Mouse (Mus musculus) monocyte, adult 2 months (primary cell): ENCODE results near the gene Mrpl24.

ENCODE experiments used
- DNase-seq, 2 experiments: peaks; one replicate each; pipeline ENCODE4 v3.0.0; 2022; ENCODE audit warnings: low spot score in 2 of 2, low read depth in 1 of 2

The Mrpl24 gene

DNA sequence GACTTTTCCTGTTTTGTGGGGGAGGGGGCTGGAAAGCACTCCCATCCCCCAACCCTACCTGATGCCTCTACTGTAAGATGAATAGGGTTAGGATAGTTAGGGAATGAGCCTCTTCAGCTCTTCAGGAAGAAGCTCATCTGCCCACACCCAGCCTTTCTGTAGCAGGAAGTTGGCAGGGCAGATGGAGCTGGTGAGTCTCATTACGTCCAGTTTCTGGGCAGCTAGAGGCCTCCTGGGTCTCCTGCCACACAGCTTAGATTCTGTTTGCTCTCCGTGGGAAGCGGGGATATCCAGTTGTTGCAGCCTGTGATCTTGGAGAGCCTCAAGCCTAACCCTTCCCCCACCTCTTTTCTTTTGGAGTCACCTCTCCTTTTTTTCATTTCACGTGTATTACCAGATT is 9.4 kb upstream of the Mrpl24 start:
- DNase-seq, result no peak

- DNase-seq, result peak in 1 of 2 experiments; percentile 52
These were observed 8.6 kb upstream of the Mrpl24 start for GRCm38 (mm10) chr3:87910573-87911141.

DNA sequence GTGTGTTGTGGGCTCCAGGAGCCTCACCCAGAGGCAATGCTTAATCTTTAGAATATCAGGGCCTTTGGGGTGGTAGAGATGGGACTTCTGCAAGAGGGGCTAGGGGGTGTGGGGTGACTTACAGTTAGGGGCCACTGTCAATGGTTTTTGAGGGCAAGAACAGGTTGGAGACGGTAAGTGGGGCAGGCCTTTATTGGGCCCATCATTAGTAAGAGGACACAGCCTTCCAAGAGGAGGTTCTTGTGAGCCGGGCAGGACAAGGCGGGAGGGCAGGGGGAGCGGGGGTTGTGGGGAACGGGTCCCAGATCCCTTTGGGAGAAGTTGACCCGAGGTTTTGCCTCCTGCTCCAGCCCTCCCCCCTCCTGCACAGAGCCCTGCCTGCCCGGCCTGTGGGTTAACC is 5.8 kb upstream of the Mrpl24 start:
- DNase-seq, result no peak

DNA sequence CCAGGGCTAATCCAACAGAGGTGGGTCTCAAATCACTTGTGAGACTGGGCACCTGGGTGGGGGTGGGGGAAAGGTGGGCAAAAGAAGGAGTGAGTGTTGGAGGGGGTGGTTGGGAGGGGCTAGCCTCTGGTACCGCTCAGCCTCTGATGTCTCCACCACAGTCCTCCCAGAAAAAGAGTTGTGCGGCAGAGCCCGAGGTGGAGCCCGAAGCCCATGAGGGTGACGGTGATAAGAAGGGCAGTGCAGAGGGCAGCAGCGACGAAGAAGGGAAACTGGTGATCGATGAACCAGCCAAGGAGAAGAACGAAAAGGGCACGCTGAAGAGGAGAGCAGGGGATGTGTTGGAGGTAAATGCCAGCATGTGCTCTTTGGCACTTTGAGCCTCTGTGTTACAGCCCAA is 5.4 kb upstream of the Mrpl24 start:
- no peak for DNase-seq

DNA sequence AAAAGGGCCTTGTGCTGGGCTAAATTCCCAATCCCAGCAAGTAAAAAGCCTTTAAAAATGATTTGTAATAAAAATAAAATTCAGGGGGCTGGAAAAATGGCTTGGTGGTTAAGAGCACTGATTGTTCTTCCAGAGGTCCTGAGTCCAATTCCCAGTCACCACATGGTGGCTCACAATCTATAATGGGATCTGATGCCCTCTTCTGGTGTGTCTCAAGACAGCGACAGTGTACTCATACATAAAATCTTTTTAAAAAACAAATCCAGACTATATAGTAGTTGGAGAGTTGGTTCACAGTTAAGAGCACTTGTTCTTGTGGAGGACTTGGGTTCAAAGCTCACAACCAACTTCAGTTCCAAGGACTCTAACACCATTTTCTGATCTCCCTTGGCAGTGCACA is 2.3 kb upstream of the Mrpl24 start:
- no peak for DNase-seq

- no peak for DNase-seq
These were observed 755 bp upstream of the Mrpl24 start for GRCm38 (mm10) chr3:87918551-87918950.

DNA sequence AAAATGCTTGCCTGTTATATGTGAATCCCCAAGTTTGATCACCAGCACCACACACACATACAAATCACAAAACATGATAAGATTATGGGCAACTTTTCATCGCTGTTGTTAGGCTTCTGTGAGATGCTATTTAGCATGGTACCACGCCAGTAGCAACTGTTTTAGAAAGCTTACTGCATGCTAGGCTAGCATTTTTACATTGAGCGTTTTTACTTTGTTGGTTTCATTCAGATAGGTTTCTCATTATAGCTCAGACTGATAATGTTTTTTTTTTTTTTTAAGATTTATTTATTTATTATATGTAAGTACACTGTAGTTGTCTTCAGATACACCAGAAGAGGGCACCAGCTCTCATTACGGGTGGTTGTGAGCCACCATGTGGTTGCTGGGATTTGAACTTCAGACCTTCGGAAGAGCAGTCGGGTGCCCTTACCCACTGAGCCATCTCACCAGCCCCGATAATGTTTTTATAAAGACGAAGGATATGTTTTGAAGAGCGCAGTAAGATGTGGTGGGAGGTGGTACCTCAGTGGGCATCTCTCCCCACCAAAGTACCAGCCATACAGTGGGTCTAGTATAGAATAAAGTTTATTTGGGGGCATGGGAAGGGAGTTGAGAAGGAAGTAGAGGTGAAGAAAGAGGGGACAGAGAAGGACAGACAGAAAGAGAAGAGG is 1.1 kb downstream of the Mrpl24 start:
- no peak for DNase-seq

- no peak for DNase-seq
These were observed 5.7 kb downstream of the Mrpl24 start for GRCm38 (mm10) chr3:87924996-87925395.

- DNase-seq, result no peak
These were observed 8.1 kb downstream of the Mrpl24 start for GRCm38 (mm10) chr3:87927452-87927851.

DNA sequence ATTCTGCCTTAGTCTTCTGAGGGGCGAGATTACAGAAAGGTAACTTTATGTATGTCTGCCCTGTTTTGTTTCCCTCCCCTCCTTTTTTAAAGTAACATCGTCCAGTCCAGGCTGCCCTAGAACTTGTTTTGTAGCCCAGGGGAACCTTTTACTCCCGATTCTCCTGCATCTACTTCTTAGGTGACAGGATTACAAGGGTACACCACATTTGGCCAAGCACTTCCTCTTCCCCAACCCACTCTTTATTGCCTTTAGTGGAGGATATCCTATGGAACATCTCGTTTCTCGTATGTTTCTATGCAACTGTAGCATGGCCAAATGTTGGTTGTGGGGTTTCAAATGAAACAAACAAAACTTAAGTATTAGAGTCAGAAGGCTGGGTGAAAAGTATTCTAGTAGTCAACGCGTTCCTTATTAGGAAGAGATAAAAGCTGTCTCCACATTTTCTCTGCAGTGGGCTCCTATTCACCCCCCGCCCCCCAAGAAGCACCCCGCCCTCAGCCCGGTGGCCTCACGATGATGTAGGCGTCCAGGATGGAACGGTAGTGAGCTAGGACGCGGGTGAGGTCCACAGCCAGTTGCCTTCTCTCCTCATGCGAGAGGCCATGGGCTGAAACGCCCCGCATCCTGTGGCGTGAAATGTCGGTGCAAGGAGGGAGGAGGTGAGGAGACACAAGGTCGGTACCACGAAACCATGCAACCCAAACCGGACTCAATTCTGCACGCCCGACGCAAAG is 10.2 kb downstream of the Mrpl24 start:
- no peak for DNase-seq

GRCm38 (mm10) chr3:87930078-87930795 is 10.9 kb downstream of the Mrpl24 start, which contains the start of the genes Isg20l2 and Rrnad1:
Gene Isg20l2 (plus strand): TSS chr3:87930314.
Gene Rrnad1 (minus strand): TSS chr3:87930717.
- DNase-seq, result peak; percentile 84 to 93

- DNase-seq, result no peak
These were observed 14.7 kb downstream of the Mrpl24 start for GRCm38 (mm10) chr3:87934026-87934425.

DNA sequence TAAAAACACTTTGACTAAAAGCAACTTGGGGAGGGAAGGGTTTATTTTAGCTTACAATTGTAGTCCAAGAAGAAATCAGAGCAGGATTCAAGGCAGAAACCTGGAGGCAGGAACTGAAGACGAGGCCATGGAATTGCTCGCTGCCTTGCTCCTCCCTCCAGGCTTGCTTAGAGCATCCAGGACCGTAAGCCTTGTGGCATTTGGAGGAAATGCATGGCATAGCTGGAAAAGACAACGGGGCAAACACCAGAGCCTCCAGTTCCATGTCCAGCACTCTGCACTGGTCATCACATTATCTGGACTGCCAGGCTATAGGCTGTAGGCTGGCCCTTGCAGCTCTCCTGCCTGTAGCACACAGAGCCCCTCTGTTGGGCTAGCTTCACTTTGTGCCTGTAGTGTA is 15.2 kb downstream of the Mrpl24 start:
- DNase-seq, result no peak

DNA sequence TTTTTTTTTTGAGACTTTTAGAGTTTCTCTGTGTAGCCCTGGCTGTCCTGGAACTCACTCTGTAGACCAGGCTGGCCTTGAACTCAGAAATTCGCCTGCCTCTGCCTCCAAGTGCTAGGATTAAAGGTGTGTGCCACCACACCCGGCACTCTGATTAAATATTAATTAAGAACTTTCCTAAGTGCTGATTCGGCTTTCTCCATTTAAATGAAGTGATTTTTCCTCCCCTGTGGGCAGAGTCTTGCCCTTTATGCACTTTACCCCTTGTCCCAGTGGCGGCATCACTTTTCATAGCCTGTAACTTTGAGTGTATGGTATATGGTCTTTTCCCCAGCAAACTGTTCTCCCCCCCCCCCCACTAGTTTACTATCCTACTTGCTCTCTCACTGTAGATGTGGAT is 15.9 kb downstream of the Mrpl24 start:
- no peak for DNase-seq

DNA sequence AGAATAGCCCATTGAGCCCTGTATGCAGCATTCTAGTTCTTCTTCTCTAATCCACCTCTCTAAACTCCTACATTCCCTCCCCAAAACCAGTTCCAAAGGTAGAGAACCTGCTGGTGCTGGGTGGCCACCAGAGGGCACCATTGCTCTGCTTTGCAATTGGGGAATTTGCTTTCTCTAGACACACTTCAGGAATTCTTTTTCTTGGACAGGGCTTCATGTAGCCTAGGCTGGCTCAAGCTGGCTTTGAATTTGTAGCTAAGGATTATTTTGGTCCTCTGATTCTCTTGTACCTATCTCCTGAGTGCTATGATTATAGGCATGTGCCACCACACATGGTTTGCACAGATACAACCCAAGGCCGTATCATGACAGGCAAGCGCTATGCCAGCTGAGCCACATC is 16.5 kb downstream of the Mrpl24 start:
- DNase-seq, result no peak

- DNase-seq, result no peak
These were observed 21.3 kb downstream of the Mrpl24 start for GRCm38 (mm10) chr3:87940611-87941010.

- DNase-seq, result no peak
These were observed 23.2 kb downstream of the Mrpl24 start for GRCm38 (mm10) chr3:87942471-87942870.

- no peak for DNase-seq
These were observed 24.3 kb downstream of the Mrpl24 start for GRCm38 (mm10) chr3:87943586-87943985.

DNA sequence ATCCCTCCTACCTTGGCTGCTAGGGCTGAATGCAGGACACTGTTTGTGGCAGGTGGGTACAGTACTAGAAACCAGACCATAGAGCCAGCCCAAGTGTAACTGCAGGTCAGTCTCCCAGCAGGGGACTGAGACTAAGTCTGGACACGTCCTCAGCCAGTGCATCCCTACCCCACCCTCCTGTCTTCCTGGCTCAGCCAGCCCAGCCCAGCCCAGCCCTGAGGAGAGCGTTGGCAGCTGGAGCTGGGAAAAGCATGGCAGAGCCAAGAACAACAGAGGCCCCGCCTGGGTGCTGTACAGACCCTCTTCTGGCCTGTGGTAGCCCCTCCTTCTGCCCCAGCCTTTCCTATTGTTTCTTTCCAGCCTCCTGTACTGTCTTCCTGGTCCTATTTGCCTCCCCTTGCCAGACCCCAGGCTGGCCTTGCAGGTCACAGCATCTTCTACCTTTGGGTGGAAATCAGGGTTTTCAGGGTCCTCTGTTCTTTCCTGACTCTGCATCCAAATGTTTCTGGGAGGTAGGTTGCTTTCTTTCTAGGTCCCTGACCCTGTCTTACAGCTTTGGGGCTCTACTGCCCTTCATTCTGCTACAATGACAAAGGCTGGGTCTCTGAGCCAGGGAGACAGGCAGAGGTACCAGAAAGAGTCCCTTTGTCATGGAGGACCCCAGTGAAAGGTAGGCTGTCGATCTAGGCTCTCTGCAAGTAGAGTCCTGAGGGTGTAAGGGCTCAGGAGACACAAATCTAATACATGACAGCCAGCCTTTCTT is 25.7 kb downstream of the Mrpl24 start:
- DNase-seq, result no peak

DNA sequence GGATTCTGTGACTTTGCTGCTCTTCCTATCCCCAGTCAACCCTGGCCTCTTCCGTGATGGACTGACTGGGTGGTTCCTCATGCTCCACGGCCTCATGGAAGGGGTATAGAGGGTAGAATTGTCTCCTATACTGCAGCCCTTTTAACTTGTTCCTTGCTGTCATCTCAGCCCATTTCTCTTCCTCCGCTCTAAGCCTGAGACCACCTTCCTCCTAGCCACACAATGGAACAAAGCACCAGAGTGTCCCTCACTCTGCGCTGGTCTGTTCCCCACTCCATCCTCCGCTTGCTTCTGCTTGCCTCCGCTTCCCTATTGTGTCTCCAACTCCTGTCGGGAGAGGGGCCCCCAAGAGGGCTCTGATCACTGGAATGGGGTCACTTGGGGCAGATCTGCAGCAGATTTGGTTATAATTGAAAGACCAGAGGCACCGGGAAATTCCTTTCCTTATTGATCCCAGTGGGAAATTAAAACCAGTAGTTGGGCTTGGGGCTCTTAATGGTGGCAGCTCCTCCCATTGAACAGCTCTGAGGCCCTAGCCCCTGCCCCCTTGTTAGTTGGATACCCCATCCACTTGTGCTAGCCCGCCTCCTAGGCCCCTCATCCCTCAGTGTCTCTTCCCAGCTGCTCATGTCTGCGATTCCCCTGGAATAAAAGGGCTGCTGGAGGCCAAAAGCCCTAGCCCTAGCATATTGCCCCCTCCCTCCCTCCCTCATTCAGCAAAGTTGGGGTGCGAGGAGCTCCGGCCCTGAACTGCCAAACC is 26.7 kb downstream of the Mrpl24 start:
- no peak for DNase-seq
